Mouse (Mus musculus) lung, postnatal 10 days (tissue): ENCODE results near the gene Gm28305.

Source experiments
- DNase-seq: peaks from one replicate; pipeline ENCODE4 v3.0.0; 2021

The Gm28305 gene

GRCm38 (mm10) chr9:104040362-104040761 lies at the start of gene Gm28305:
TSS of gene Gm28305 (plus strand) at chr9:104040662.
- DNase-seq, result no peak

DNA sequence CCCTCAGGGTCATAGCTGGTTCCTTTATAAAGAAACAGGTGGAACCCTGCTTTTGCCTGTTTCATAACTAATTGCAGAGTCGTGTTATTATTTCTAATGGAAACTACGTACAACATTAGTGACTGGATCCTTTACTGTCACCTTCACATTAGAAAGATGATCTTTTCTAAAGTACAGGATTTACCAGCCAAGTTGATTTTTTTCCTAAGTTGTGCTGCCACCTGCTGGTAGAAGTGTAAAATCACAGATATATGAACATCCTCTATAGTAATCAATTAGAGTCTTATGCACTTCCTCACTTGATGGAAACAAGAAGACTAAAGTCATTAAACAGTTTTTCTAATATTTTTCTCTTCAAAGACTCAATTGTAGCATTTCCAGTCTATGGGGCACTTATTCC lies 44.0 kb upstream of the Gm28305 start:
- DNase-seq, result peak; percentile 62

DNA sequence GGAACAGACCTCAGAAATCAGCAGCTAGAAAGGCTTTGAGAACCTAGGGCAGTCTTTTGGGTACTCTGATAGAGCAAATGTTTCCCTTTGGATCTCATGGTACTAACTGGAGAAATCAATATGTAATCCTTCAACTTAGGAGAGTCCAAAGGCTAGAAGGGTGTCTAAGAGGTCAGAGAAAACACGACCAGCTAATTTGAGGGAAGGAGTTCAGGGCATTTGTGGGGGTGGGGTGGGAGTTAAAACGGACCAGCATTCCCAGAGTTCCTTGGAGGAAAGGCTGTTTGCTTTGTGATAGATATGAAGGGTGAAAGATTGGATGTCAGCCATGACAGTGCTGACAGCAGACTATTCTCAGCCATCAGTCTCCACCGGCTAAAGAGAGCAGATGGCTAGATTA lies 39.9 kb upstream of the Gm28305 start:
- DNase-seq, result no peak

DNA sequence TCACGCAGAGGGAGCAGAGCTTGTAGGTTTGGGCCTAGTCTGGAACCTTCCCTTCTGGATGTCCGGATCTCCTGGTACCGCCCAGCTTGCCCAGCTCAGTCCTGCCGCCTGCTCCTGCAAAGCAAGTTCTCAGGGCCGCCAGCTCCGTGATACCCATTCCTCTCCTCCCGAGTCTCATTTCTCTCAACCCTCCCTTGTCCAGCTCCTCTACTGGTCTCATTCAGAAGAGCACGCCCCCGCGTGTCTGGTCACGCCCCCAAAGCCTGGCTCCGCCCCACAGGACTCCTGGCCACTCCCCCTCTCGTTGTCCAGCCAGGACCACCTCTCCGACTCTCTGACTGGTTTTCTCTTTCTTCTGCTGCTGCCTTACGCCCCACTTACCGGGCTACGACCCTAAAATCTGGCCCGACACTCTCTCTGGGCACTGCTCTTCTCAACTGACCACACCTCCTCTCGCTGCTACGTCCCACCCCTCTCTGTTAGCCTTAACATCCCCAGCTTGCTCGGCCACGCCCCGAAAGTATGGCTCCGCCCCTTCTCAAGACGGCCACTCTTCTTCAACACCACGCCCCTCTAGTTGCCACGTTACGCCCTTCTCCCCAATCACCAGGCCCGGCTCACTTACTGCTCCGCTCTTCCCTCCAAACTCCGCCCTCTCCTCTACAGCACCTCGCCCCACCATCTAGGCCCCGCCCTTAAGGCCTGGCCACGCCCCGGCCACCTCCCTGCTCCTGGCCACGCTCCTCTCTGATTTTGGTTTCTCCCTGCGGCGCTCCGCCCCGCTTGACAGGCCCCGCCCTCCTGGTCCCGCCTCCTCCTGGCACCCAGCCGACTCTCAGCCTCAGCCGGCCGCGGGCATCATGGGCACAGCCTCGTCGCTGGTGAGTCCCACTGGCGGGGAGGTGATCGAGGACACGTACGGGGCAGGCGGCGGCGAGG lies 38.3 kb upstream of the Gm28305 start, which contains the start of gene Nphp3:
TSS of gene Nphp3 (plus strand) at position 624 of the 939 bp plus-strand sequence.
- peak; percentile 100 for DNase-seq

- peak; percentile 77 for DNase-seq
These were observed 37.5 kb upstream of the Gm28305 start for GRCm38 (mm10) chr9:104002913-104003330.

DNA sequence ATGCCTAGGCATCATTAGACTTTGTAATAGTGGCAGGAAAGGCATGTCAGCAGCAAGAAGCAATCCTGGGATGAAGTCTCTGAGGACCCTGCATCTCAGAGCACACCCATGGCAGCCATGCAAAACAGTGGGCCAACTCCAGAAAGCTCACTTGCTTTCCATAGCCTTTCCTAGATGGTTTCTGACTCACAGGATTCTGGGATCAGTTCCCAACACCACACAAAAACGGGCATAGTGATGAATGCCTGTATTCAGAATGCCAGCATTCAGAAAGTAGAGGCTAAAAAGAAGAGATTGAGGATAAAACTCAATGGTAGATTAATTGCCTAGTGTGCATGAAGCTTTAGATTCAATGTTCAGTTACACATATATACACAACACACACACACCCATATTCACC lies 25.9 kb upstream of the Gm28305 start:
- DNase-seq, result no peak

GRCm38 (mm10) chr9:104021026-104021425 lies 19.4 kb upstream of the Gm28305 start:
- DNase-seq, result no peak

GRCm38 (mm10) chr9:104027186-104027585 lies 13.3 kb upstream of the Gm28305 start:
- DNase-seq, result no peak

- no peak for DNase-seq
These were observed 10.6 kb upstream of the Gm28305 start for GRCm38 (mm10) chr9:104029861-104030260.

- DNase-seq, result no peak
These were observed 6.2 kb upstream of the Gm28305 start for GRCm38 (mm10) chr9:104034231-104034630.

DNA sequence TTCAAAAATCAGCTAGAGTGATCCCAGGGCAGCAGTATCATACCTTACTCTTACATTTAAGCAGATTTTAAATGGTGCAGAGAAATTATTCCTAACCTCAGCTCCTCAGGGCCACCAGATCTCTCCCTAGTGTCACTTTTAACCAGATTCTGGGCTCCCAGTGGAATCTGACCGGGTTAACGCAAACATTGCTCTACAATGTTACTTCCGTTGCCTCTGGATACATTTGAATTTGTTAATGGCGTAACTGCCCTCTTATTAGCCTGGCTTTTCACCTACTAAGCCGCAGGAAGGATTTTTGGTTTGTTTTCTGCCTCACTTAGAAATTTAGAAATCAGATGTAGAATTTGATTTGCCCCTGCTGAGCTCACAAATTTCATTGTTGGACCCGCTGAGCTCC lies 5.7 kb upstream of the Gm28305 start:
- no peak for DNase-seq

DNA sequence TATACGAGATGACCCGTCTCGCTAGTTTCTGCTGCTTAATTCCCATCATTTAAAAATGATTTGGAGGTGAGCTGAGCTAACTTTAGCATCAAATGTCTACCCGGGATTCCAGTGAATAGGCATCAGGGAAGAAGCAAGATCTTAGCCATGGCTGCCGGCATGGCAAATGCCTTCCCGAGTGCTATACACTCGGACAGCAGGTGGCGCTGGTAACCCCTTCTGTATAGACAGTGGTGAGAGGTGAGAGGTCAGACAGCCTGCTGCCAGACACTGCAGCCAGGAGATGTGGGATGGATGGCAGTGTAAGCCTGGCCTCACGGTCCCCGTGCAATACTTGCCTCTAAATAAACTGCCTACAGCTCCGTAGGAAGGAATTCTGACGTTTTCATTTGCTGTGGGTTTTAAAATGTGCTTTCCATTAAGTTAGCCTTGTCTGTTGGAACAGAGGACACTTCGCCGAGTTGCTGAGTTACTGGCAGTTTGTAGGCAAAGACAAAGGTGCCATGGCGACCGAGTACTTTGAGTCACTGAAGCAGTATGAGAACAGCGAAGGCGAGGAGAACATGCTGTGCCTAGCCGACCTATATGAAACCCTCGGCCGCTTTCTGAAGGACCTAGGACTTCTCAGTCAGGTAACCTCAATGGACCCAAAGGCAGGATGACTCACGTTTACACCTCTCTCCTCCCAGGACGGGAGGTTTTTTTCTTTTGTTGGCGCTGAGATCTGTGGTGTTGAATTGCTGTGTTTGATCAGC lies 5.0 kb upstream of the Gm28305 start:
- peak; percentile 86 for DNase-seq

DNA sequence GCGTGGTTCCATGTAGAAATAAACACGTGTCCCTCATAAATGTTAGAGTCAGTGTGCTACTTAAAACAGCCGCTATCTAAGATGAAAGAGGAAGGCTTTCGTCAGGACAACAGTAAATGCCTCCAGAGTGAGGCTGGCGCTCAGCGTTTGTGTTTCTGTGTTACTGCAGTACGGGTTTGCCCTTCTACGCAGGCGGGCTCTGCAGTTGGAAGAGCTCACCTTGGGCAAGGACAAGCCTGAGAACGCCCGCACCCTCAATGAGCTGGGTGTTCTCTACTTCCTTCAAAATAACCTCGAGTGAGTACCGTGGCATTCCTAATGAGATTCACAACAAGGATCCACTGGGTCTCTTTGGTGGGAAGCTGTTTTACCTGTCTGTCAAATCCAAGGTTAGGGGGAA lies 2.2 kb upstream of the Gm28305 start:
- DNase-seq, result no peak

- no peak for DNase-seq
These were observed 1.3 kb upstream of the Gm28305 start for GRCm38 (mm10) chr9:104039031-104039695.

- DNase-seq, result no peak
These were observed 720 bp upstream of the Gm28305 start for GRCm38 (mm10) chr9:104039742-104040141.

- no peak for DNase-seq
These were observed 3.2 kb downstream of the Gm28305 start for GRCm38 (mm10) chr9:104043676-104044075.

DNA sequence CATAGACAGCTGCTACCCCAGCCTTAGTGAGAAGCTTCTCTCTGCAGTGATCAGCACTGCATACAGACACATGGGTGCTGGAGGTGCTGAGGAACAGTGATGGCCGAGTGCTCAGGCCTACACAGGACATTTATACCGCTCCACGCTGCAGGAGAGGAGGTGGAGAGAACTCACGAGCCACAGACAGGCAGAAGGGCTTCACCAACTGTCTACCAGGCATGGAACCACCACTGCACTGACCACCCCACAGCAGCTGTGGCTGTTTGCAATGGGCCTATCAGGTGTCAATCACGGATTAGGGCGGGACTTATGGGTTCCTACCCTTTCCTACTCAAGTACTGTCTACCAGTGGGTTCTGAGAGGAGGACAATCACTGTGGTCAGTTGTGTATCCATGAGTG lies 10.6 kb downstream of the Gm28305 start:
- no peak for DNase-seq

GRCm38 (mm10) chr9:104062430-104063243 lies 22.2 kb downstream of the Gm28305 start, which contains the start of gene Uba5:
TSS of gene Uba5 (minus strand) at chr9:104063134.
- peak; percentile 80 for DNase-seq

- DNase-seq, result peak; percentile 90
These were observed 22.9 kb downstream of the Gm28305 start, which contains the start of gene Acad11 for GRCm38 (mm10) chr9:104063244-104063961. TSS of gene Acad11 (plus strand) at chr9:104063377.

DNA sequence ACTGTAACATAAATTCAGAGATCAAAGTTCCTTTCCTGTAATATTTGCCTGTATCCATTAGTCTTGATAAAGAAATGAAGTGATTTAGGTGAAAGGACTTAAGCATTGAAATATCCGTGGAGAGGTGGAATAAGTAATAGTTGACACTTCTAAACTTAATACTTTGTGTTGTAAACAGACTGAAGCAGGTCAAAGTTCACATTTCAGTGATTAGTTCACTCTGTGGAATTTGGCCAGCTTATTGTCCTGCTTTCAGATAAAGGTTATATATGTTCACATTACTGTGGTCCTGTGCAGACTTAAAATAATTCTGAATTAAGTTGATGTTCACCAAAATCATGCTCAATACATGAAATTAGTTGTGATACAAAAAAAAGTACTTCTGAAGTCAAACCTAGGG lies 24.1 kb downstream of the Gm28305 start:
- DNase-seq, result no peak

- no peak for DNase-seq
These were observed 29.8 kb downstream of the Gm28305 start for GRCm38 (mm10) chr9:104070241-104070640.
